Mouse (Mus musculus) MEL (cell line): Measurements from ENCODE around the gene Afg3l1. TPM values are rescaled to one million over a fixed set of nuclear protein-coding genes. Genes with fewer than 3 reads are reported as not detected.
A peak's percentile ranks its signal among the peaks of the same experiment; 100 is the strongest.

Experiments
- DNase-seq: peaks from one replicate; pipeline ENCODE4 v3.0.0; 2011; ENCODE audit warnings: low read depth, low spot score
- H3K27ac ChIP-seq: 2 replicates; pipeline ENCODE4 v1.5.1; 2012; ENCODE audit warnings: low read depth, mild to moderate bottlenecking, control low read depth, low read length, moderate library complexity; ENCODE audit not compliant: control insufficient read depth
- H3K27me3 ChIP-seq, 2 experiments: fragments of 150-350 bp in 1 of 2; sonication (generic) in 1 of 2; 2 replicates each; pipeline ENCODE4 v1.6.1; 2012; ENCODE audit warnings: low read length in 2 of 2, mild to moderate bottlenecking in 2 of 2, improper control_type of control experiment in 1 of 2, moderate library complexity in 1 of 2; ENCODE audit not compliant: insufficient read depth in 2 of 2, control insufficient read depth in 1 of 2
- H3K36me3 ChIP-seq, 2 experiments: 2 replicates each; pipeline ENCODE4 v1.6.1; 2012 to 2014; ENCODE audit warnings: low read length in 2 of 2, improper control_type of control experiment in 1 of 2, inconsistent platforms in 1 of 2, mild to moderate bottlenecking in 1 of 2; ENCODE audit not compliant: insufficient read depth in 2 of 2, control insufficient read depth in 1 of 2
- H3K4me1 ChIP-seq, 2 experiments: fragments of 150-350 bp in 1 of 2; sonication (generic) in 1 of 2; 2 replicates each; pipeline ENCODE4 v1.6.1; 2012; ENCODE audit warnings: low read length in 2 of 2, improper control_type of control experiment in 1 of 2, mild to moderate bottlenecking in 1 of 2; ENCODE audit not compliant: insufficient read depth in 2 of 2, control insufficient read depth in 1 of 2
- H3K4me3 ChIP-seq, 2 experiments: fragments of 150-350 bp in 1 of 2; sonication (generic) in 1 of 2; 2 replicates each; pipeline ENCODE4 v1.5.1; 2012; ENCODE audit warnings: low read depth in 2 of 2, low read length in 2 of 2, mild to moderate bottlenecking in 2 of 2, moderate library complexity in 2 of 2, control low read depth in 1 of 2, improper control_type of control experiment in 1 of 2; ENCODE audit not compliant: control insufficient read depth in 1 of 2, insufficient read depth in 1 of 2
- H3K79me2 ChIP-seq: 2 replicates; pipeline ENCODE4 v1.6.1; 2012; ENCODE audit warnings: mild to moderate bottlenecking, low read length, moderate library complexity; ENCODE audit not compliant: control insufficient read depth, poor library complexity, insufficient read depth
- H3K9ac ChIP-seq: 2 replicates; pipeline ENCODE4 v1.6.1; 2012; ENCODE audit warnings: low read depth, mild to moderate bottlenecking, control low read depth, low read length, moderate library complexity; ENCODE audit not compliant: control insufficient read depth, poor library complexity, severe bottlenecking
- H3K9me3 ChIP-seq: fragments of 150-350 bp; sonication (generic); replicated peaks from 2 replicates; pipeline ENCODE4 v1.6.1; 2012; ENCODE audit warnings: mild to moderate bottlenecking, low read length, improper control_type of control experiment, moderate library complexity; ENCODE audit not compliant: insufficient read depth
- CTCF ChIP-seq, 3 experiments: IDR thresholded peaks in 2 of 3; conservative IDR thresholded peaks in 1 of 3; 2 replicates each; pipeline ENCODE4 v1.5.1; 2011 to 2012; ENCODE audit warnings: low read length in 3 of 3, low read depth in 2 of 3, mild to moderate bottlenecking in 2 of 3, improper control_type of control experiment in 1 of 3, inconsistent platforms in 1 of 3, mixed read lengths in 1 of 3, moderate library complexity in 1 of 3; ENCODE audit not compliant: control insufficient read depth in 1 of 3, insufficient read depth in 1 of 3, poor library complexity in 1 of 3, severe bottlenecking in 1 of 3
- E2F4 ChIP-seq: IDR thresholded peaks from 2 replicates; pipeline ENCODE4 v1.6.1; 2011; ENCODE audit warnings: low read depth, low read length, improper control_type of control experiment, borderline replicate concordance
- ELF1 ChIP-seq: IDR thresholded peaks from 2 replicates; pipeline ENCODE4 v1.6.1; 2014; ENCODE audit warnings: low read depth, mild to moderate bottlenecking, inconsistent platforms, low read length, improper control_type of control experiment, moderate library complexity
- GATA1 ChIP-seq: IDR thresholded peaks from 2 replicates; pipeline ENCODE4 v1.6.1; 2011; ENCODE audit warnings: low read depth, low read length, improper control_type of control experiment
- HCFC1 ChIP-seq: IDR thresholded peaks from 2 replicates; pipeline ENCODE4 v1.6.1; 2012; ENCODE audit warnings: low read depth, mild to moderate bottlenecking, inconsistent platforms, low read length, improper control_type of control experiment, moderate library complexity
- JUND ChIP-seq: IDR thresholded peaks from 2 replicates; pipeline ENCODE4 v1.6.1; 2011; ENCODE audit warnings: low read depth, mild to moderate bottlenecking, improper control_type of control experiment, low read length
- KAT2A ChIP-seq: conservative IDR thresholded peaks from 2 replicates; pipeline ENCODE4 v1.6.1; 2012; ENCODE audit warnings: low read depth, low read length, improper control_type of control experiment, inconsistent platforms
- MAFK ChIP-seq: IDR thresholded peaks from 2 replicates; pipeline ENCODE4 v1.6.1; 2011; ENCODE audit warnings: low read depth, mild to moderate bottlenecking, low read length, improper control_type of control experiment, borderline replicate concordance
- MEF2A ChIP-seq: IDR thresholded peaks from 2 replicates; pipeline ENCODE4 v1.6.1; 2014; ENCODE audit warnings: low read depth, mild to moderate bottlenecking, inconsistent platforms, low read length, improper control_type of control experiment; ENCODE audit not compliant: poor library complexity, insufficient replicate concordance, severe bottlenecking; ENCODE audit errors: extremely low read depth
- MYB ChIP-seq: IDR thresholded peaks from 2 replicates; pipeline ENCODE4 v1.6.1; 2011; ENCODE audit warnings: mild to moderate bottlenecking, low read depth, low read length, improper control_type of control experiment
- NRF1 ChIP-seq: IDR thresholded peaks from 2 replicates; pipeline ENCODE4 v1.6.1; 2014; ENCODE audit warnings: low read depth, mild to moderate bottlenecking, inconsistent platforms, low read length, improper control_type of control experiment, moderate library complexity; ENCODE audit not compliant: poor library complexity, insufficient read depth, severe bottlenecking
- POLR2AphosphoS5 ChIP-seq: IDR thresholded peaks from 2 replicates; pipeline ENCODE4 v1.6.1; 2012; ENCODE audit warnings: low read depth, borderline replicate concordance, mild to moderate bottlenecking, inconsistent platforms, low read length, moderate library complexity, mixed read lengths
- RAD21 ChIP-seq: IDR thresholded peaks from 2 replicates; pipeline ENCODE4 v1.6.1; 2011; ENCODE audit warnings: mild to moderate bottlenecking, low read depth, low read length, improper control_type of control experiment
- RCOR1 ChIP-seq: IDR thresholded peaks from 2 replicates; pipeline ENCODE4 v1.6.1; 2012; ENCODE audit warnings: low read depth, mild to moderate bottlenecking, inconsistent platforms, low read length, improper control_type of control experiment
- SIN3A ChIP-seq: IDR thresholded peaks from 2 replicates; pipeline ENCODE4 v1.6.1; 2012; ENCODE audit warnings: low read length, improper control_type of control experiment, inconsistent platforms
- SMC3 ChIP-seq: IDR thresholded peaks from 2 replicates; pipeline ENCODE4 v1.6.1; 2011; ENCODE audit warnings: low read depth, low read length, improper control_type of control experiment
- TAL1 ChIP-seq: IDR thresholded peaks from 2 replicates; pipeline ENCODE4 v1.6.1; 2012; ENCODE audit warnings: mild to moderate bottlenecking, inconsistent platforms, low read length, moderate library complexity, mixed read lengths
- TBP ChIP-seq: IDR thresholded peaks from 2 replicates; pipeline ENCODE4 v1.8.0; 2011; ENCODE audit warnings: low read depth, low read length, improper control_type of control experiment
- UBTF ChIP-seq: IDR thresholded peaks from 2 replicates; pipeline ENCODE4 v1.6.1; 2012; ENCODE audit warnings: low read depth, mild to moderate bottlenecking, inconsistent platforms, low read length, improper control_type of control experiment, moderate library complexity, borderline replicate concordance; ENCODE audit not compliant: insufficient read depth
- USF1 ChIP-seq: IDR thresholded peaks from 2 replicates; pipeline ENCODE4 v1.6.1; 2014; ENCODE audit warnings: low read depth, mild to moderate bottlenecking, inconsistent platforms, low read length, improper control_type of control experiment, moderate library complexity
- USF2 ChIP-seq, 2 experiments: IDR thresholded peaks; 2 replicates each; pipeline ENCODE4 v1.6.1; 2011 to 2012; ENCODE audit warnings: improper control_type of control experiment in 2 of 2, low read length in 2 of 2, borderline replicate concordance in 1 of 2, inconsistent platforms in 1 of 2, low read depth in 1 of 2, mild to moderate bottlenecking in 1 of 2; ENCODE audit not compliant: insufficient read depth in 1 of 2
- ZC3H11A ChIP-seq: IDR thresholded peaks from 2 replicates; pipeline ENCODE4 v1.6.1; 2012; ENCODE audit warnings: low read depth, mild to moderate bottlenecking, inconsistent platforms, low read length, improper control_type of control experiment
- ZMIZ1 ChIP-seq: IDR thresholded peaks from 2 replicates; pipeline ENCODE4 v1.6.1; 2012; ENCODE audit warnings: low read depth, mild to moderate bottlenecking, inconsistent platforms, low read length, improper control_type of control experiment, moderate library complexity
- ZNF384 ChIP-seq: IDR thresholded peaks from 2 replicates; pipeline ENCODE4 v1.6.1; 2012; ENCODE audit warnings: low read depth, mild to moderate bottlenecking, inconsistent platforms, low read length, improper control_type of control experiment
- polyA plus RNA-seq, 2 experiments: library from polyadenylated mRNA; stranded (reverse) in 1 of 2; unstranded in 1 of 2; fragments of >175 nt in 1 of 2; fragments of >200 nt in 1 of 2; gene quantifications; 2 replicates each; pipeline versions ENCODE4 v1.2.1 to v1.2.4; 2012; ENCODE audit warnings: low replicate concordance in 2 of 2, low read depth in 1 of 2; ENCODE audit not compliant: insufficient read length in 2 of 2, insufficient read depth in 1 of 2, missing spikeins in 1 of 2
- total RNA-seq: library from RNA; depleted of rRNA; stranded (reverse); fragments of 300-350 nt; gene quantifications from 2 replicates; pipeline ENCODE4 v1.2.3, GENCODE M21; 2012

Gene Afg3l1
- total and polyA plus RNA-seq, 3 experiments: 27.5 to 68.4 TPM; not detected in 1

- Histone ChIP-seq H3K9ac (no peak overlapping the region; the same call in 1 of the 2 replicates), H3K4me3 (peak overlapping the region in 1 of 2 experiments; percentile 90; a peak in 2 of 4 replicates), H3K9me3 (no peaks in the 10 kb centered on the region), H3K4me1 (peaks cover 6 to 28% of the 10 kb centered on the region in 2 experiments), H3K27me3 (no peaks in the 10 kb centered on the region), H3K27ac (no peak overlapping the region), H3K79me2 (peaks cover 4% of the 10 kb centered on the region; the same call in 1 of the 2 replicates), H3K36me3 (peaks cover 0 to 11% of the 10 kb centered on the region in 2 experiments; a peak in 1 of 4 replicates)
- no peak for DNase-seq
- TF ChIP-seq GATA1: no peak
- no peak for TF ChIP-seq ELF1
- TF ChIP-seq ZC3H11A: no peak
- no peak for TF ChIP-seq USF2 (IDR thresholded peaks at IDR 0.05; ENCODE audit: borderline replicate concordance in 1 of 2, insufficient read depth in 1 of 2, low read depth in 1 of 2, low read length in 2 of 2)
- TF ChIP-seq TAL1: no peak
- TF ChIP-seq MEF2A: no peak
- no peak for TF ChIP-seq ZMIZ1
- no peak for TF ChIP-seq CTCF (IDR thresholded peaks at IDR 0.05 in 2 of 3, conservative IDR thresholded peaks at IDR 0.05 in 1 of 3; ENCODE audit: control insufficient read depth in 1 of 3, insufficient read depth in 1 of 3, low read depth in 2 of 3, low read length in 3 of 3, poor library complexity in 1 of 3, severe bottlenecking in 1 of 3)
- no peak for TF ChIP-seq POLR2AphosphoS5
- TF ChIP-seq ZNF384: no peak
- no peak for TF ChIP-seq RCOR1
- TF ChIP-seq SMC3: no peak
- no peak for TF ChIP-seq JUND
- no peak for TF ChIP-seq NRF1
- TF ChIP-seq USF1: no peak
- TF ChIP-seq MAFK: no peak
These were observed 33.6 kb upstream of the Afg3l1 start for GRCm38 (mm10) chr8:123444131-123444530.

DNA sequence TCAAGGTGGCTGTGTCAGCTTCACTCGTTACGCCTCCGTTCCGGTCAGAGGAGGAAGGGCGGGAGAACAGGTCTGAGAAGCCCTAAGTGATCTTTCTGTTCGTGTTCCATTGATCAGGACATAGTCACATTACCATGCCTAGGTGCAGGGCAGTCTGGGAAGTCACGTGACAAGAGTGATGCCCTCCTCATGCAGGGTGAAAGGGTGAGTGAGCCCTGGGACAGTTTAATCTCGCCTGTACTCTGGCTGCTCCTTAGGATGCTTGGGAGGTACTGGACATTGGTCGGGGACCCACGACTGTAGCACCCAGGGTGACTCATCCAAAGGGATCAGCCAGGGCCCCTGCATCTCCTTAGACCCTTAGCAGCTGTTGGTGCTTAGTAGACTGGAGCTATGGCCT, 31.7 kb upstream of the Afg3l1 start:
- Histone ChIP-seq H3K27ac (no peak overlapping the region), H3K9ac (no peak overlapping the region)

More for the DNA sequence above, 31.7 kb upstream of the Afg3l1 start:
- Histone ChIP-seq H3K4me1 (peaks cover 10 to 39% of the 10 kb centered on the region in 2 experiments), H3K9me3 (no peaks in the 10 kb centered on the region), H3K4me3 (no peak overlapping the region), H3K79me2 (peaks cover 4% of the 10 kb centered on the region; the same call in 1 of the 2 replicates), H3K27me3 (no peaks in the 10 kb centered on the region), H3K36me3 (peaks cover 0 to 23% of the 10 kb centered on the region in 2 experiments; a peak in 2 of 4 replicates)
- DNase-seq: no peak
- TF ChIP-seq SIN3A (no peak), JUND (no peak), USF1 (no peak), KAT2A (no peak), MEF2A (no peak), TBP (no peak), HCFC1 (no peak), UBTF (no peak), TAL1 (no peak), E2F4 (no peak), ZMIZ1 (no peak), MYB (no peak), RCOR1 (no peak), USF2 (IDR thresholded peaks at IDR 0.05; ENCODE audit: borderline replicate concordance in 1 of 2, insufficient read depth in 1 of 2, low read depth in 1 of 2, low read length in 2 of 2) (no peak), RAD21 (no peak), CTCF (IDR thresholded peaks at IDR 0.05 in 2 of 3, conservative IDR thresholded peaks at IDR 0.05 in 1 of 3; ENCODE audit: control insufficient read depth in 1 of 3, insufficient read depth in 1 of 3, low read depth in 2 of 3, low read length in 3 of 3, poor library complexity in 1 of 3, severe bottlenecking in 1 of 3) (no peak)
